Mouse (Mus musculus) heart, embryonic 16.5 days (tissue): ENCODE measurements around the gene Mup22. TPM values are rescaled to one million over a fixed set of nuclear protein-coding genes. Genes with fewer than 3 reads are reported as not detected.
"Not testable (repeated sequence)": the region's sequence is repeated elsewhere in the genome, so short reads cannot be mapped to it uniquely, and the experiment has no call there.

Experiments
- ATAC-seq: fragments of 200-750 bp; cut with Nextera tagmentation; replicated peaks from 2 replicates; pipeline ENCODE4 v1.8.0; 2017; ENCODE audit warnings: moderate number of reproducible peaks; ENCODE audit not compliant: insufficient read depth, low FRiP score; ENCODE audit errors: extremely low read depth
- H3K27ac ChIP-seq: fragments of 300-500 bp; sonication (generic); 2 replicates; pipeline ENCODE4 v1.5.1; 2014; ENCODE audit warnings: mild to moderate bottlenecking, low read length, control low read depth, moderate library complexity
- H3K27me3 ChIP-seq: fragments of 300-500 bp; sonication (generic); 2 replicates; pipeline ENCODE4 v1.6.1; 2014; ENCODE audit warnings: low read length, mixed read lengths; ENCODE audit not compliant: control insufficient read depth, insufficient read depth
- H3K36me3 ChIP-seq: fragments of 300-500 bp; sonication (generic); 2 replicates; pipeline ENCODE4 v1.6.1; 2014; ENCODE audit not compliant: control insufficient read depth, insufficient read depth
- H3K4me1 ChIP-seq: fragments of 300-500 bp; sonication (generic); 2 replicates; pipeline ENCODE4 v1.6.1; 2014; ENCODE audit warnings: low read length, mixed read lengths; ENCODE audit not compliant: control insufficient read depth, insufficient read depth
- H3K4me2 ChIP-seq: fragments of 300-500 bp; sonication (generic); 2 replicates; pipeline ENCODE4 v1.6.1; 2014; ENCODE audit warnings: low read depth, mild to moderate bottlenecking, control low read depth, low read length
- H3K4me3 ChIP-seq: fragments of 300-500 bp; sonication (generic); 2 replicates; pipeline ENCODE4 v1.5.1; 2014; ENCODE audit warnings: mild to moderate bottlenecking, control low read depth, low read length
- H3K9ac ChIP-seq: fragments of 300-500 bp; sonication (generic); 2 replicates; pipeline ENCODE4 v1.6.1; 2014; ENCODE audit warnings: low read length, control low read depth
- H3K9me3 ChIP-seq: fragments of 300-500 bp; sonication (generic); replicated peaks from 2 replicates; pipeline ENCODE4 v1.6.1; 2016; ENCODE audit warnings: low read length; ENCODE audit not compliant: control insufficient read depth
- WGBS: fragments of 180-500 bp; shearing (Covaris S2); extraction: QIAGEN DNeasy Blood & Tissue Kit; methylation state at CpG from one replicate; pipeline ENCODE4 v1.1.7; 2014; 5-methylcytosine and 5-hydroxymethylcytosine counted together
- polyA plus RNA-seq: library from polyadenylated mRNA; unstranded; fragments of >200 nt; fragmentation: Nextera tagmentation; extraction: Ambion mirVana; gene quantifications from 2 replicates; pipeline ENCODE4 v1.2.1, GENCODE M21; 2015

Gene Mup22
- not detected in 2 replicates for polyA plus RNA-seq

- not testable (repeated sequence) for H3K4me2 ChIP-seq, H3K27ac ChIP-seq, H3K9me3 ChIP-seq, H3K36me3 ChIP-seq, H3K4me1 ChIP-seq, H3K9ac ChIP-seq, H3K27me3 ChIP-seq, ATAC-seq, H3K4me3 ChIP-seq
- WGBS: 69% methylated on average over 3 of the region's 4 CpGs
These were observed at the start of gene Mup22 for GRCm38 (mm10) chr4:60821363-60821762. Mup22 (minus strand) TSS chr4:60821463.

GRCm38 (mm10) chr4:60840889-60841288 lies 19.6 kb upstream of the Mup22 start:
- not testable (repeated sequence) for ATAC-seq, H3K36me3 ChIP-seq, H3K27ac ChIP-seq, H3K9me3 ChIP-seq, H3K4me2 ChIP-seq, H3K9ac ChIP-seq, H3K4me1 ChIP-seq, H3K27me3 ChIP-seq, H3K4me3 ChIP-seq

Other genes with a start within 250 kb of the Mup22 start
- not detected in 2 replicates for gene Mup10, start 239.3 kb downstream of the Mup22 start, polyA plus RNA-seq
- gene Mup11, start 159.1 kb downstream of the Mup22 start, polyA plus RNA-seq: not detected in 2 replicates
- not detected in 2 replicates for gene Mup12, start 80.1 kb downstream of the Mup22 start, polyA plus RNA-seq